Mouse (Mus musculus): ENCODE results near the gene Vcpkmt.
A peak's percentile ranks its signal among the peaks of the same experiment; 100 is the strongest.

The Vcpkmt gene

DNA sequence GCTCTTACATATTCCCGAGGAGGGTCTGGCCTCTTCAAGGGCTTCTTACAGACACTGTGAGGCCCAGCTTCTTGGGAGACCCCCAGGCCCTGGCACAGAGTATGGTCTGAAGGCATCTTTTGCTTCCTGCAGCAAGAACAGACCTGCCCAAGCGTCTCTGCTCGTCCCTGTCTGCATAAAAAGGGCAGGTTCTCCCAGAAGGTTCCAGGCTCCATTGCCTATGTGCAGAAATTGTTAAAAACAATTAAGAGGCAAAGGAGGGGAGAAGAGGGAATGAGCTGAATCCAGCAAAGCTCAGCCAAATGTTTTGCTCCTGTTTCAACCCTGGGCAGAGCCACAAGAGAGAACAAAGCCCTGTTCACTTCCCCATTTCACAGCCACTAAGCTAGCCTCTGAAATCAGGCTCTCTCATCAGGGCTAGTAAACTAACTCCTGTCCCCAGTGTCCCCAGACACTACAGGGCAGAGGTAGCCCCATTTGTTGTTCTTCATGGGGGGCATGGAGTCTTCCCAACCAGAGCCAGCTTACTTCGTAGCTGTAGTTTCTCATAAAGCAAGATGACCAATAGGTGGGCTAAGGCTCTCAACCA is 44.4 kb downstream of the Vcpkmt start:
- no peak for DNase-seq (ENCODE audit: low spot score in 2 of 2)

DNA sequence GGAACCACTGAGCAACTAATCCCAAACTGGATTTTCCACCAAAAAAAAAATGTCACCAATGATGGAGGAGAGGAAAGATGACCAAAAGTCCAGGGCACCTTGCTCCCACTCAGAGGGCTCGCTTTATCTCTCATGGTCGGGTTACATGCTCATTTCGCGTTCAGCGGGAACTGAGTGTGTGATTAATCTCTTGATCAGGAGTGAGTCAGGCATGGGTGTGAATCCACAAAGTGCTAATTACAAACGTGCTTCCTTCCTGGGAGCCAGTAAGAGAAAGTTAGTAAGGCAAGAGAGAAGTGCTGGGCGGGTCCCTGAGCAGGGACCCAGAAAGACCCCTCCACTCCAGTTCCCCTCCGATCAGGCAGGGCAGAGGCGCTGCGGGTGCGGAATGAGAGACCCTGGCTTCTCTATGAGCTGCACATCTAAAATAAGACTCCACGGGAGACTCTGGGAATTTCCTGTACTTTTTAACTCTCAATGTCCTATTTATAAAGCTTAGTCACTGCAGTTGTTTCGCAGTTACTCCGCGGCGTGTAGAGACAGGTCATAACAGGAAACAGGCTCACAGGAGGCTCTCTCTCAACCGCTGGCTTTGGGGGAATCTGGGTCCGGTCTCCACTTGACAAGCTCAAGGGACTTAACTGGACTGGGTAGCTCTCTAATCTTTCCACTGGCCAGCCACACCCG is 45.0 kb downstream of the Vcpkmt start:
- DNase-seq (ENCODE audit: low spot score in 2 of 2) = peak; percentile 68 to 69

DNA sequence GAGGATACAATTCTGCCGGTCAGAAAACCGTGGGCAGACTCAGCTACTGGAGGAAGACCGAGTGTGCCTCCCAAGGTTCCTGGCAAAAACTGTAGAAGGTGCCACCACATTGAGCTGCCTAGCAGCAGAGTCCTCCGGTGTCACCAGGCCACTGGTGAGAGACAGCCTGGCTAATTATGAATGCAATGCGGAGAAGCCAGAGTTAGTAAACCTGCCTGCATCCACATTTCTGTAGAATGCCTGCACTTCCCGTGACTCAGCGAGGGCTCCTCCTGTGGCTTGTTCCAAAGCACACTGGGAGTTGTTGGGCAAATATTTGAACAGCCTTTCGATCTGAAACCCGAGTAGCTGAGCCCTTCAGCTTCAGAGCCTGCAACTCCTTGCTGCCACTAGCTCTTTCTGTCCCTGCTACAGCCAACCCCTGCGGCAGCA is 45.6 kb downstream of the Vcpkmt start:
- peak; percentile 59 to 68 for DNase-seq (ENCODE audit: low spot score in 2 of 2)

DNA sequence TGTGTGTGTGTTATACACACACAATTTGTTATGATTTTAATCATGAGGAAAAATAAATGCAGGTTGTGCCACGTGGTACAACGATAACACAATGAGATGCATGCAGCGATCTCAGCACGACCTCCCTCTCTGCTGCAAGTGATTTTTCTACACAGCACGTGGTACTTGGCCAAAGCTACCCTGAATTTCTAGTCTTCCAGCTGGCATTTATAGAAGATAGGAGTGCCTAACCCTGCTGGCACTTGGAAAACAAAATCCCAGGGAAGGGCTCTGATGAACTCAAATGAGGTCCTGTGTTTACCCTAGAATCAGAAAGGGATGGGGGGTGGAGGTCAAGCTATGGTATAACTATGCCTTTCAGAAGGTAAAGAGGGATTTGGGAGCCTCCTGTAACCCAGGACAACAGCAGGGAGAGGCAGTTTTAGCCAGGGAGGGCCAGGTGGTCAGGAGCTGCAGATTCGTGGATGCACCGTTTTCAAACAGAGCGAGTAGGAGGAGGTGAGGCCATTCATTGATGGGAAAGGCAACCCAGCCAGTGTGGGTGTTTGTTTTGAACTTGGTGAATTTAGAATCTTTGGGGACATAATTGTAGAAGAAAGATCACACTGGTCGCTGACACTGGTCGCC is 46.1 kb downstream of the Vcpkmt start:
- no peak for DNase-seq (ENCODE audit: low spot score in 2 of 2)

DNA sequence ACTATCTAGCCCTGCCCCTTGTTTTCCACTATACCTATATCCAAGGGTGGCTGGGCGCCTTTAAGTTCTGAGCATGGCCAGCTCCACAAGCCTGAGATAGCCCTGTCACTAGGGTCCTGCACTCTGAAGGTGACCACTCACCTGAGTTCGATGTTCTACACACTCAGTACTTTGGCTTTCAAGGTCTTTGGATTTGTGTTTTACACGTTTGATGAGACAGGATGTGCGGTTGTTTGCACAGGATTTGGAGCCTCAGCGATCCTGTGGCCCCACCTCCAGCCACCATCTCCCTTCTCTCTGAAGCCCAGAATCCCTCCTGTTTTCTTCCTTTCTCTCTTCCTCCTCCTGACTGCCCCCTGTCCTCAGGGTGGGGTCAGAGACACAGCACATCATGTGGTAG is 49.6 kb downstream of the Vcpkmt start:
- DNase-seq (ENCODE audit: low spot score in 2 of 2) = no peak

DNA sequence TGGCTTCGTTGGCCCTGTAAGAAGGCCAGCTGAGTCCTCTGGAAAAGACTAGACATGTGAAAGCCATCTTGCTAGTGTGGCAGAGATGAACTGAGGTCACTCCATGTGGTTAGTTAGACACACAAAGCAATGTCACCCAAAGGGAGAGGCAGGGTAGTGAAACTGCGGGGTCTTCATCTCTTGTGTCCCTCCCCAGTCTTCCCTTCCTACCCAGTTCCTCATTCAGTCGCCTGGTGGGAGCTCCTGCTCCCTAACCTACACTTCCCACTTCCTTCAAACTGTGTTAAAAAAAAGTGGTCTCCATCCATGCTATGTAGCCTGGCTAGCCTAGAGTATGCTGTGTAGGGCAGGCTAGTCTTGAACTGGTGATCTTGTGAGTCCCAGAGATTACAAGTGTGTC is 50.3 kb downstream of the Vcpkmt start:
- DNase-seq (ENCODE audit: low spot score in 2 of 2) = no peak

DNA sequence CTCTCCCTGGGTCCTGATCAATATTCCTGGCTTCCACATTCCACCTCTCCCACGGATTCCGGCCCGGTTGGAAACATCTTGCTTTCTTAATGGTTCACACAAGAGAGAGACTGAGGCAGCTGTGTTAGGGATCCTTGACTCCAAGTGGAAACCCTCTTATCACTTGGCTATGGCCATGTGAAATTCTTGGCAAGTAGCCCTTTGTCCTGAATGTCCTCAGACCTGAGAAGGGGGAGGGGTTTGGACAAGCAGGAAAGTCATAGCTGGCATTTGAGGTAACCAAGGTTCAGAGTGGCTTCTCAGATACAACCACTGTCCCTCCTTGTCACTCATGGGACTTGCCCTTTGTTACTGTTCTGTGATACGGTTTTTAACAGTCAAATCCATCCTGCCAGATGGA is 50.7 kb downstream of the Vcpkmt start:
- DNase-seq (ENCODE audit: low spot score in 2 of 2) = no peak

DNA sequence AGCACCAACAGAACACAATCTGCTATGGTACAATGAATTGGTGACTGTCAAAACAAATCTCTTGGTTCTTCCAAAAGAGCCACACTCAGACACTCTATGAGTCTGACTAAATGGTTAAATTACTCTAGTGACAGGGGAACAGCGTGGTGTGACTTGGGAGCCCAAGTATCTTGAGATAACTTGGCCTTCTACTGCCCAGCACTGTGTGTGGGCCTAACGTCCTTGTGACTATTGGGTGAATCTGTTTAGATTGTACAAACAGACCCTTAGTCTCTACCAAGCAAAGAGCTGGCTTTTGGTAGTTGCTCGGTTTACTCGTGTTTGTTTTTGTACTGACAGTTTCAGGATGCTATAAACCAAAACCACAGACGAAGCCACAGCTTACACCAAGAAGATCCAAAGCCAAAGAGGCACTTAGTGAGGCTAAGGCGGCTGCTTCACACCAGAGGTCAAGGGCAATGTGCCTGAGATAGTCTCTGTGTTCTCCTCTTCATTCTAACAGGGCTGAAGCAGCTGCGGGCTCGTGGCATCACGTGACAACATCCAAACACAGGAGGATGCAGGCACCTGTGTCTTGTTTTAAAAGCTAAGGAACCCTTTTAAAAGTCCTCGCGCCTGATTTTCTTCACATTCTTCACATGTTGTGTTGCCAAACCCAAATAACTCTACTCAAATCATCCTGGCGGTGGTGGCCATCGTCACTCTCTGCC is 53.0 kb downstream of the Vcpkmt start:
- DNase-seq (ENCODE audit: low spot score in 2 of 2) = no peak

DNA sequence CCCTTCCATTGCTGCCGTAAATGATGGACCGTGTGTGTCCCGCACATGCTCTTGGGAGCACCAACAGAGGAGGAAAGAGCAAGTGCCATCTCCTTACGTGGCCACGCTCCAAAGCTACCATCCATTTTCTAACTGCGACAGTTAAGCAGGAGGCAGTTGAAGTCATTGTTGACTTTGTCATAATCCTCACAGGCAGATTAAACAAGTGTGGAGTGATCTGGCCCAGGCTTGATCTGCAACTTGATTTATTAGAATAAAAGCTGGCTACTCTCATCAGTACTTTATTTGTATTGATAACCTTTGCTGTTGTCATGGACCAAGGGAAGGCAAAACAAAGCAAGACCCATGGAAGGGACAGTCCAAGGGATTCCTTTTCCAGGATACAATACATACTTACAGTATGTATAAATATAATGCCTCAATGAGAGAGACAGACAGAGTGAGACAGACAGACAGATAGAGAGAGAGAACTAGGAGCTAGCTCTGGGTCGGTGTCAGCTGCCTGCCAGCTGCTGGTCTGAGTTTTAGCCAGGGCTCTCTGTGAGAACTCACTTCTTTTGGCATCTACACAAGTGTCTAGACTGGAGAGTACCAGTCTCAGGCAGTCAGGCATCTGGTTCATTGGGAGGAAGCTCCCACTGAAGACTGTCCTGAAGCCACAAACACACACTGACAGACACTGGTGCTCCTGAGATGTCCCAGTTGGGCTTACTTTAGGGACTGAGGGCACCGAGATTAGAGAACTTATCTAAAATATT is 54.4 kb downstream of the Vcpkmt start:
- DNase-seq (ENCODE audit: low spot score in 2 of 2) = no peak

All from urinary bladder, postnatal 36 days (tissue).